ENCODE assay signal across 19 mouse cellular contexts in genomic region chr11:79364956-79365355, GRCm38 (mm10).
"Had no signal": no experiment of that assay in that cellular context is flagged by ENCODE, and none has a peak within 500 bp of the region (broad histone marks: within the 10 kb centered on the region; RNA-seq: fewer than 3 reads in every experiment).

No protein-coding gene starts in this region.

- H3K4me3 ChIP-seq: lung, embryonic 15.5 days; megakaryocyte, embryonic 14.5 days; midbrain, embryonic 13.5 days; midbrain, embryonic 15.5 days; neural tube, embryonic 12.5 days had no signal

- ATAC-seq: lung, postnatal 0 days; midbrain, embryonic 13.5 days; midbrain, embryonic 15.5 days had no signal

- H3K9ac ChIP-seq: lung, embryonic 15.5 days; midbrain, embryonic 13.5 days; midbrain, embryonic 15.5 days; neural tube, embryonic 12.5 days had no signal

- DNase-seq: lung, adult 18-20 months; lung, postnatal 14 days; lung, postnatal 36 days; retina, postnatal 1 day; right cerebral cortex, adult 18-20 months; right cerebral cortex, postnatal 25 days; right cerebral cortex, postnatal 4 days; spleen, adult 18-20 months; thymus, adult 18-20 months; thymus, postnatal 14 days; thymus, postnatal 36 days had no signal

- H3K9me3 ChIP-seq: lung, embryonic 15.5 days; midbrain, embryonic 13.5 days; midbrain, embryonic 15.5 days; neural tube, embryonic 12.5 days had no signal

- H3K27me3 ChIP-seq: lung, embryonic 15.5 days; megakaryocyte, embryonic 14.5 days; midbrain, embryonic 13.5 days; midbrain, embryonic 15.5 days; neural tube, embryonic 12.5 days had no signal

- H3K4me2 ChIP-seq: lung, embryonic 15.5 days; midbrain, embryonic 11.5 days; midbrain, embryonic 13.5 days; midbrain, embryonic 15.5 days; neural tube, embryonic 12.5 days had no signal

- H3K27ac ChIP-seq: lung, embryonic 15.5 days; macrophage; midbrain, embryonic 13.5 days; midbrain, embryonic 15.5 days; neural tube, embryonic 12.5 days had no signal

- H3K36me3 ChIP-seq: lung, embryonic 15.5 days; midbrain, embryonic 13.5 days; midbrain, embryonic 15.5 days; neural tube, embryonic 12.5 days had no signal
